Mouse (Mus musculus) C2C12 (cell line): ENCODE measurements around the gene Slc44a2.

ENCODE experiments used
- CTCF ChIP-seq: IDR thresholded peaks from one replicate; pipeline ENCODE4 v1.5.1; 2011; ENCODE audit not compliant: control insufficient read depth, insufficient read depth, insufficient read length
- USF1 ChIP-seq: IDR thresholded peaks from one replicate; pipeline ENCODE4 v1.6.1; 2011; ENCODE audit warnings: low read depth, mild to moderate bottlenecking, control low read depth, moderate library complexity

GRCm38 (mm10) chr9:21392646-21393175 lies 72.2 kb downstream of the Slc44a2 start:
- no peak for TF ChIP-seq USF1
- no peak for TF ChIP-seq CTCF
